13 mouse cellular contexts compared by ENCODE assay signal in the genomic region with DNA sequence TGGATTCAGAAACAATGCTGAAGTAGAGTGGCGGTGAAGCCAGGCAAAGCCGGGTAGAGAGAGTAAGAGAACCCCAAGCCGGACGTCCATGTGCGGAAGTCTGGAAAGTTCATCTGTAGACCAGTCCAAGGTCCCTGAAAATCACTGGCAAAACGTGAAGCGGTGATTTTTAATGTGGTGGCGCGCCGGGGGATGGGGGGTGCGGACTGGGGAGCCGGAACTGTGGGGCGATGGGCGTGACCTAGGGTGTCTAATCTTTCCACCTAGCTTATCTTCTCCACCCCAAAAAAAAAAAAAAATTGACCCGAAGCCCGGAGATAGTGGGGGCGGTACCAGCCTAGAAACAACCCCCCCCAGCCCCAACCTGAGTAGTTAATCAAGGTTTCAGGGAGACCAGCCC. TPM values are rescaled to one million over a fixed set of nuclear protein-coding genes. Genes with fewer than 3 reads are reported as not detected.
DNase-seq lines count a peak whose midpoint lies in the region; ATAC-seq and TF ChIP-seq lines count a peak whose summit lies in the region.
"Had no signal": no experiment of that assay in that cellular context is flagged by ENCODE, and none has a peak within 500 bp of the region (broad histone marks: within the 10 kb centered on the region; RNA-seq: fewer than 3 reads in every experiment).

No protein-coding gene starts in this region.

- no peak overlapping the region for H3K27ac ChIP-seq in ES-E14 (ENCODE audit: insufficient read depth, low read depth, low read length, poor library complexity, severe bottlenecking)
- peak overlapping the region; percentile 95 for H3K27ac ChIP-seq in hindbrain, embryonic 14.5 days
- peak overlapping the region; percentile 81 for H3K27ac ChIP-seq in midbrain, embryonic 15.5 days
- H3K27ac ChIP-seq in kidney, adult 2 months (ENCODE audit: insufficient read depth, low read depth, low read length) = no peak overlapping the region
- H3K27ac ChIP-seq: left cerebral cortex, adult 2 months had no signal

- ATAC-seq in hindbrain, embryonic 14.5 days (ENCODE audit: low FRiP score) = no peak
- ATAC-seq in midbrain, embryonic 15.5 days (replicated peaks) = no peak

- peaks cover 0 to 3% of the 10 kb centered on the region in 2 experiments; a peak in 1 of 4 replicates for H3K4me1 ChIP-seq in ES-E14 (ENCODE audit: control insufficient read depth in 2 of 2, insufficient read depth in 2 of 2, low read length in 2 of 2, poor library complexity in 1 of 2)
- H3K4me1 ChIP-seq in hindbrain, embryonic 14.5 days (replicated peaks; ENCODE audit: control insufficient read depth, insufficient read depth, low read length) = peaks cover 6% of the 10 kb centered on the region; the same call in 1 of the 2 replicates
- H3K4me1 ChIP-seq in midbrain, embryonic 15.5 days = peaks cover 29% of the 10 kb centered on the region
- H3K4me1 ChIP-seq in kidney, adult 2 months (ENCODE audit: control insufficient read depth, insufficient read depth, low read length) = no peaks in the 10 kb centered on the region; the same call in 1 of the 2 replicates

- peak overlapping the region; percentile 71 for H3K4me2 ChIP-seq in hindbrain, embryonic 14.5 days (replicated peaks)
- peak overlapping the region; percentile 54 for H3K4me2 ChIP-seq in midbrain, embryonic 15.5 days

- H3K4me3 ChIP-seq in ES-E14 (ENCODE audit: insufficient read depth in 1 of 2, low read depth in 1 of 2, low read length in 2 of 2, poor library complexity in 1 of 2, severe bottlenecking in 1 of 2) = peak overlapping the region in 1 of 2 experiments; percentile 14; a peak in 2 of 4 replicates
- peak overlapping the region; percentile 77 for H3K4me3 ChIP-seq in hindbrain, embryonic 14.5 days (replicated peaks; ENCODE audit: low read length)
- H3K4me3 ChIP-seq in midbrain, embryonic 15.5 days = peak overlapping the region; percentile 46
- no peak overlapping the region for H3K4me3 ChIP-seq in kidney, adult 2 months (ENCODE audit: insufficient read depth, low read depth, low read length)
- H3K4me3 ChIP-seq: left cerebral cortex, adult 2 months had no signal

- TF ChIP-seq CTCF in kidney, adult 2 months (conservative IDR thresholded peaks at IDR 0.05; ENCODE audit: insufficient read depth, insufficient read length, low read depth, low read length) = no peak

- in situ Hi-C loops in ES-E14 (cut with MboI; ENCODE audit: low sequenced_read_pairs in 2 of 2, unreplicated experiment in 2 of 2) = loop anchor here in 1 of 2 experiments (10.0 kb wide), 1 partner anchor 633 kb away; no protein-coding TSS in a partner anchor

- TF ChIP-seq POLR2A in kidney, adult 2 months (IDR thresholded peaks at IDR 0.05; ENCODE audit: low read depth, low read length) = no peak

- WGBS in hindbrain, embryonic 14.5 days = under 1% methylated on average over 17 of the region's 17 CpGs
- 1% methylated on average over 17 of the region's 17 CpGs for WGBS in midbrain, embryonic 15.5 days
- 3% methylated on average over 17 of the region's 17 CpGs for WGBS in kidney, adult 2 months

- H3K27me3 ChIP-seq in hindbrain, embryonic 14.5 days (ENCODE audit: control insufficient read depth, insufficient read depth, low read length) = peaks cover 61% of the 10 kb centered on the region
- peaks cover 35% of the 10 kb centered on the region for H3K27me3 ChIP-seq in midbrain, embryonic 15.5 days (replicated peaks)
- peaks cover 1% of the 10 kb centered on the region; the same call in 1 of the 2 replicates for H3K27me3 ChIP-seq in kidney, adult 2 months (replicated peaks; ENCODE audit: control insufficient read depth, insufficient read depth, low read length)

- DNase-seq in embryo, embryonic 10.5 days (ENCODE audit: low spot score) = peak; percentile 50
- DNase-seq in embryo, embryonic 10 days (ENCODE audit: low spot score) = no peak
- DNase-seq in ES-E14 (ENCODE audit: low read depth, low spot score) = no peak
- no peak for DNase-seq in hindbrain, embryonic 14.5 days (ENCODE audit: low spot score)
- no peak for DNase-seq in gastrocnemius, postnatal 10 days
- no peak for DNase-seq in kidney, adult 2 months
- DNase-seq in lung, postnatal 4 days = no peak
- DNase-seq: lung, adult 18-20 months had no signal

- H3K9me3 ChIP-seq in ES-E14 (ENCODE audit: control insufficient read depth, insufficient read depth, low read depth, low read length) = no peaks in the 10 kb centered on the region
- no peaks in the 10 kb centered on the region for H3K9me3 ChIP-seq in hindbrain, embryonic 14.5 days (ENCODE audit: control insufficient read depth, low read length)
- no peaks in the 10 kb centered on the region for H3K9me3 ChIP-seq in midbrain, embryonic 15.5 days

- no peaks in the 10 kb centered on the region for H3K36me3 ChIP-seq in ES-E14 (ENCODE audit: control insufficient read depth, insufficient read depth, low read length, poor library complexity, severe bottlenecking)
- peaks cover 15% of the 10 kb centered on the region for H3K36me3 ChIP-seq in hindbrain, embryonic 14.5 days (replicated peaks; ENCODE audit: control insufficient read depth, insufficient read depth)
- H3K36me3 ChIP-seq in midbrain, embryonic 15.5 days (replicated peaks) = no peaks in the 10 kb centered on the region
- no peaks in the 10 kb centered on the region for H3K36me3 ChIP-seq in kidney, adult 2 months (ENCODE audit: control insufficient read depth, insufficient read depth, low read length)

- no peak overlapping the region for H3K9ac ChIP-seq in ES-E14 (ENCODE audit: insufficient read depth, low read depth, low read length, poor library complexity, severe bottlenecking)
- H3K9ac ChIP-seq in hindbrain, embryonic 14.5 days = peak overlapping the region; percentile 95
- peak overlapping the region; percentile 52 for H3K9ac ChIP-seq in midbrain, embryonic 15.5 days

TF ChIP-seq in ES-E14, 5 proteins besides CTCF, POLR2A, EP300 and RAD21:
- TF ChIP-seq MAFK (IDR thresholded peaks at IDR 0.05; ENCODE audit: insufficient read depth, low read depth, low read length) (no peak), ZNF384 (IDR thresholded peaks at IDR 0.05; ENCODE audit: low read depth, low read length) (peak; percentile 87)

RNA-seq across cellular contexts. Expression of a gene that starts 6.0 kb away (rescaled TPM):
- total RNA-seq in ES-E14 (2012; rRNA removed) = 0.13 and 0.16 TPM in 2 replicates
- 20.4 and 23.1 TPM in 2 replicates for polyA plus RNA-seq in hindbrain, embryonic 14.5 days (2014; fragmentation: Nextera tagmentation; extraction: Ambion mirVana)
- 36.8 and 41.5 TPM in 2 replicates for polyA plus RNA-seq in midbrain, embryonic 15.5 days (2015; fragmentation: Nextera tagmentation; extraction: Ambion mirVana)
- total RNA-seq in gastrocnemius, postnatal 10 days (2021) = not detected
- not detected in 2 replicates for polyA plus RNA-seq in kidney, adult 2 months (2012; rRNA removed)
- total RNA-seq: gastrocnemius, adult 18-20 months; left cerebral cortex, adult 2 months had no signal
- polyA plus RNA-seq: kidney, embryonic 14.5 days; urinary bladder, adult 2 months had no signal

RNA-seq across cellular contexts. Expression of a gene that starts 35.1 kb away (rescaled TPM):
- 0.67 TPM in 1 of 2 replicates, not detected in the other for total RNA-seq in ES-E14 (2012; rRNA removed)
- 6.1 and 7.7 TPM in 2 replicates for polyA plus RNA-seq in hindbrain, embryonic 14.5 days (2014; fragmentation: Nextera tagmentation; extraction: Ambion mirVana)
- 5.6 and 6.0 TPM in 2 replicates for polyA plus RNA-seq in midbrain, embryonic 15.5 days (2015; fragmentation: Nextera tagmentation; extraction: Ambion mirVana)
- total RNA-seq in gastrocnemius, postnatal 10 days (2021) = 1 to 10 TPM in 1 of 2 experiments, under 1 TPM in 1; 0.26 to 1.2 TPM
- 9.9 and 10.0 TPM in 2 replicates for polyA plus RNA-seq in kidney, adult 2 months (2012; rRNA removed)

RNA-seq across cellular contexts. Expression of a gene that starts 38.8 kb away (rescaled TPM):
- total RNA-seq in ES-E14 (2012; rRNA removed) = 0.22 TPM in 1 of 2 replicates, not detected in the other
- not detected in 2 replicates for polyA plus RNA-seq in hindbrain, embryonic 14.5 days (2014; fragmentation: Nextera tagmentation; extraction: Ambion mirVana)
- 0.36 TPM in 1 of 2 replicates, not detected in the other for polyA plus RNA-seq in midbrain, embryonic 15.5 days (2015; fragmentation: Nextera tagmentation; extraction: Ambion mirVana)
- not detected for total RNA-seq in gastrocnemius, postnatal 10 days (2021)
- not detected in 2 replicates for polyA plus RNA-seq in kidney, adult 2 months (2012; rRNA removed)
- polyA plus RNA-seq: kidney, embryonic 14.5 days; urinary bladder, adult 2 months had no signal

Comparison
In these comparisons a context has a peak if more than half of its experiments do, and no peak if none do; other contexts are left out.
1. H3K27ac ChIP-seq: peak in hindbrain, embryonic 14.5 days (single experiment) and midbrain, embryonic 15.5 days (single experiment); none in ES-E14 (single experiment) and kidney, adult 2 months (single experiment).
2. RNA of a gene that starts 6.0 kb away (polyA plus RNA-seq): 36.8 to 41.5 TPM in midbrain, embryonic 15.5 days and 20.4 to 23.1 TPM in hindbrain, embryonic 14.5 days; not detected in kidney, adult 2 months; every median in the first group is over 10 times any median in the second.